Mouse (Mus musculus) G1E (cell line): ENCODE measurements around the gene Chic1.

ENCODE experiments used
- CTCF ChIP-seq: IDR thresholded peaks from 2 replicates; pipeline ENCODE4 v1.5.1; 2012; ENCODE audit warnings: low read depth, low read length, inconsistent platforms, mixed read lengths
- GATA1 ChIP-seq: IDR thresholded peaks from 2 replicates; pipeline ENCODE4 v1.6.1; 2012; ENCODE audit warnings: borderline replicate concordance, low read length, inconsistent platforms, mixed read lengths
- POLR2AphosphoS5 ChIP-seq: IDR thresholded peaks from 2 replicates; pipeline ENCODE4 v1.6.1; 2012; ENCODE audit warnings: low read depth, low read length, inconsistent platforms; ENCODE audit not compliant: insufficient replicate concordance

DNA sequence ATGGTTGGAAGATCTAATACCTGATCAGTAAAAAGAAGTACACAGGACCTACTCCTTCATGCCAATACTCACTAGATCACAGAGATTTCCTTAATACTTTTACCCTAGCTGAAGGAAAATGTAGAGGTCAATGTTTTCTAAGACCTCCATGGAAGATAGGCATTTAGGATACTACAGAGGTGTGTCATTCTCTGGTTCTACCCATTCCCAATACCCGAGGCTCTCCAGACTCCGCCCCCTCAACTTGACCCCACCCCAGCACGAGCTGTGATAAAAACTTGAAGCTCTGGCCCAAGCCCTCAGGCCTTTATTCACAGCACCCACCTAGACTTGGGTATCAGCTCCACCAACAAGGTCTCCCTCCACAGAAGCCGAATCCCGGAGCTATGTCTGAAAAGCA is 57.9 kb downstream of the Chic1 start, which contains the start of gene Tsx:
- TF ChIP-seq CTCF (no peak), POLR2AphosphoS5 (no peak), GATA1 (no peak)
